Mouse (Mus musculus) frontal cortex, postnatal 25 days (tissue): ENCODE measurements around the gene Cd44.

ENCODE experiments used
- DNase-seq, 2 experiments: peaks; one replicate each; pipeline ENCODE4 v3.0.0; 2022; ENCODE audit warnings: low spot score in 2 of 2

Gene Cd44

DNA sequence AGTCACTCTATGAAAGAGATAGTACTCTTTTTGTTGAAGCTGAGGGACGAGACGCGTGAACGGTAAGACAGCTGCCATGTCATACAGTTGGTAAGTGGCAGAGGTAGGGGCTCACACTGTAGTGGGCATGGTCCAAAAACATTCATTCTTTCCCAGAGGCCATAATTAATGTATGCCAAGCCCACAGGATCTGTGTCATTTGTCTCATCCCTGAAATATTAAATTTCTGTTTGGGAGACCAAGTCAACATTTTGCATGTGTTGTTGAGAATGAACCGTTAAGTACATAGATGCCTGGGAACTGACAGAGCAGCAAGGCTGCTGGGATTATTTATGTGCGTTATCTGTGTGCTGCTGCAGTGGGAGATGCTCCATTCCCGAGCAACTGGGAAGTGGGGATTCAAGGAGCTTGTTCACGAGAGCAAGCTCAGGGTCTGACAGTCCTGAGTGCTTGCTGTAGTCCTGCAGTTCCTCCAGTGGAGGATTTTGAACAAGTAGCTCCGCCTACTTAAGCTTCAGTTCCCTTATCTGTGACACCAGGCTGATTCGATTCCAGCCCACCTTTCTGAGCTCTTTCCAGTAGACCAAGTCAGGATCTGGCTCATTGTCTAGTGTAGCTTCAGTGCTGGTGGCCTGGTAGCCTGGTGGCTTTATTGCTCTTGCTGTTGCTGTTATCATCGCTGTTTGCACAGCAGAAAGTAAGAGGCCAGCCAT lies 12.5 kb upstream of the Cd44 start:
- DNase-seq = no peak

DNA sequence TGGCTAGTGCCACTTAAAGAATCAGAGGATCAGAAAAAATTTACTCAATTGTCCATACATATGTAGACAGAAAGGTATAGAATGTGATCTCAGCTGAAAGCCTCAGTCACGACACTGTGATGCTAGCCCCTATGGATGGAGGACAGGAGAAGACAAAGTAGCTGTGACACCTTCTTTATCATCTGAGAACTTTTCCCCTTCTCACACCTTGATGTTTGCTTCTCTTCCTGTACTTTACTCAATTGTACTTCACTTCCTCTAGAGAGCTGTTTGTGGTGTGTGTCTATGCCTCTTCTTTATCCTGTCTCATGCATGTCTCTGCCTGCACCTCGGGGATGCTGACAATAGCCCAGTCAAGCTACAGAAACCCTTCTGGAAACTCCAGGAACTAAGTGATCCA lies 11.5 kb upstream of the Cd44 start:
- DNase-seq = no peak

DNA sequence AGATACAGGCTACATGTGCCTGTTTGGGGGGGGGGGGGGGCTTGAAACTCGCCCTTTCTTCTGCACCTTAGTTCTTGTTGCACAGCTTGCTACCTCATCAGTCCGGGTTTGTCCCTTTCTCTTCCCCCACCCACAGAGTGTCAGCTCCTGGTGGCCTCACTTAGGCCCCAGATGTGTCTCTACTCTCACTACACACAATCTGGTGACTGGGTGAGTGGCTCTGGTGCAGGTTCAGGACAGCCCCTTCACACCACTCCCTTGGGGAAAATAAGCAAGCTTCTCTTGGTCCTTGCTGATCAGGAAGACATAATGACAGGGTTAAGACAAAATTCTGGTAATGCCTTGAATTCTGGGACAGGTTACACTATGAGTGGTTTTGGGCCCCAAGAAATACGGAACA lies 11.0 kb upstream of the Cd44 start:
- no peak for DNase-seq

DNA sequence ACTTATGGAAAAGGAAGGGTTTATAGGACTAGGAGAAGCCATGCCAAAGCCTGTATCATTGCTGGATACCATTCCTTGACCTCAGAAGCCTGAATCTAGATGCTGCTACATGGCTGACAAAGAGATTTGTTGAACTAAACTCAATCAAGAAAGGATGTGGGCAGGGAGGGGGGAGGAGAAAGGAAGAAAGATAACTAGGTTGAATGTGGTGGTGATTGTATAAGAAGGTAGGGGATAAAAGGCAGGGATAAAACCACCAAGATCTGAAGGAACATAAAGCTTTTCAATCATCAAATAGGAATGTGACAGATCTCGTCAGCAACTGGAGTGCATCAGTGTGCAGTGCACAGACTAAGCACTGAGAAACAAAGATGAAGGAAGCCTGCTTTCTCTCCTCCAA lies 7.9 kb upstream of the Cd44 start:
- no peak for DNase-seq

DNA sequence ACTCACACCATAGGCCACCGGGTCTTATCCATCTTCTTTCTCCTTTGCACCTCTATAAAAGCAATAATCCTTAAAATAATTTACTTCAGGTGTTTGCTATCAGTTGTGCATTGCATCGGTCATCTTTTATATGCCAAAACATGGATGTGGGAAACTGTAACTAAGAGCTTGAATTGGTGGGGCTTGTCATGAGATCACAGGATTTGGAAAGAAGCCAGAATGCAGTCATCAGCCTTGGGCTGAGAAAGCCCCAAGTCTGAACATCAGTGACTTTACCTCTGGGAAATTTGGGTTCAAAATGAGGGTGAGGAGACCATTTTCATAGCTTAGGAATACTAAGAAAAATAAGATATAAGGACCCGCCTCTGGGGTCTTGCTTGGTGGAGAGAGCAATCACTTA lies 4.1 kb upstream of the Cd44 start:
- DNase-seq = no peak

DNA sequence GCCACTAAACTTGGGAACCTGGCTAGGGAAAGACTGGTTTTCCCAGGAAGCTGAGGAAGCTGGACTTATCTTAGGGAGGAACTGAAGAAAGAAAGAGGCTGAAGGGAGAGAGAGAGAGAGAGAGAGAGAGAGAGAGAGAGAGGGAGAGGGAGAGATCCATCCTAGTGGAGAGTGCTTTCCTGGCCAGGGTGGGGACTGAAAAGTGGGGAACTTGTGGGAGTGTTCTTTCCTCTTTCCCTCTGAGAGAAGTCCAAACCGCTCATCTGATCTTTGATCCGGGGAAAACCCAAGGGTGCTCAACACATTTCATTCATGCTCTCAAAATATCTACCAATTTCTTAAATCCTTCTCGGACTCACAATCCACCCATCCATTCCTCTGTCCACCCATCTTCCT lies 361 bp upstream of the Cd44 start:
- no peak for DNase-seq

DNA sequence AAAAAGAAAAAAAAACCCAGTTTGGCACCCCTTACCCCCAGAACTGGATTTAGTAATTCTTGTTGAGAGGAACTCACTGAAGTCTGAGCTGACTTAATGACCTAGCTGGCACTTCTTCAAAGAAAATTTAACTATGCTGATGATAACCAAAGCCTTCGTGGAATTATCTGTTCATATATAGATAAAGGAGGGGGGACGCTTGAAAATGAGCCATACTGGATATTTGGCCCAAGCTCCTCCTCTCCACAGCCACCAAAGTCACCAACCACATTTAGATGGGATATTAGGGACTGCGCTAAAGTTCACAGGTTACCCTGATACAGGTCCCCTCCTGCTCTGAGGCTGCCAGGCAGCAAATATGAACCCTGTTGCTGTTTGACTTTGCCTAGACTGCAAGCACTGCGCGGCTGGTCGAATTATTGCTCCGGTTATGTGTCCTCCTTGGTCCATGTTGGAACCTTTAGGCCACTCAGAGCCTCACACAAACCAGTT lies 1.2 kb downstream of the Cd44 start:
- DNase-seq = no peak

DNA sequence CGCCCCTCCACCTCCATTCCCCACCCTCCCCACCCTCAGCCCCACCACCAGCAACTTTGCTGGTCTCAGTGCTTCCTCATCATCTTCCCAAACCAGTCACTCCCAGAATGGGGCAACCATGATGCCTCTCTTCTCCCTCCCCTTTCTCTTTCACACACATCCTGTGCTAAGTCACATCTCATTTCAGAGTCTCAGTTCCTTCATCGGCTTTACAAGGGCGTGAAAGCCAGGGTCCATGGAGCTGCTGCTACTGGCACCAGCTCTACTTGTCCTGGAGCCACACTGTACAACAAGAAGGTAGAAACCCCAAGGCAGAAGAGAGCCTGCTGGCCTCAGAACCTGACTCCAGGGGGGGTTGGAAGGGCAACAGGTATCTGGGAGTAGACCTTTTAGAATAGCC lies 2.2 kb downstream of the Cd44 start:
- DNase-seq = no peak

DNA sequence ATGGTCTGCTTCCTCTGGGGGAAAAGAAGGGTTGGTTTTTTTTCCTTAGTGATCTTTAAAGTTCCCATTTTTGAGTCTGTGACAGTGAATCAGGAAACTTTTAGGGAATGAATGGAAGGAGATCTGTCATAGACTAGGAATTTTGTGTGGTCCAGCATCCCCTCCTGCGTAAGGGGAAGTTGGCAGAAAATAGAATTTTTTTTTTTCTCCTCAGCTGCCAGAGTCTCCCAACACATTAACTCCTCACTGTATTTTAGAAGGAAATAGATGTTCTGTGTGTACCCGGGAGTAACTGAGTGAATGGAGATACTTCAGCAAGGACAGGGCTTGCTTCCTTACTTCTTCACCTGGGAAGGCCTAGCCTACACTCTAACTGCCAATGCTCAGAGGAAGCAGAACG lies 2.9 kb downstream of the Cd44 start:
- DNase-seq = no peak

DNA sequence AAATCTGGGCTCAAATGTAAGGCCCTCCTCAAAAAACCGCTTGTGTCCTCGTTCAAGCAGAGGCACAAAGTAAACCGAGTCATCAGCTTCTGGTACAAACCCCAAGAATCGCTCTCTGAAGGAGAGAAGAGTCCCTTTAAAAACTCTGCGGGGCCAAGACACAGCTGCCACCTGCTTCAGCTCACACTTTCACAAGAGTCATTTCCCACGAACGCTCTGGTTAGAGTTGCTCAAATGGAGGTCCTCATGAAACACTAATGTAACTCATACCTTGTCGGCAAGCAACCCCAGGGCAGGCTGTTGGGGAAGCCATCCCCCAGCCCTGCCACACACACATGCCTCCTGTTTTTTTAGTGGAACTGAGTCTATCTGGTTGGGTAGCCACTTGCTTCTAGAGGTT lies 5.3 kb downstream of the Cd44 start:
- no peak for DNase-seq

DNA sequence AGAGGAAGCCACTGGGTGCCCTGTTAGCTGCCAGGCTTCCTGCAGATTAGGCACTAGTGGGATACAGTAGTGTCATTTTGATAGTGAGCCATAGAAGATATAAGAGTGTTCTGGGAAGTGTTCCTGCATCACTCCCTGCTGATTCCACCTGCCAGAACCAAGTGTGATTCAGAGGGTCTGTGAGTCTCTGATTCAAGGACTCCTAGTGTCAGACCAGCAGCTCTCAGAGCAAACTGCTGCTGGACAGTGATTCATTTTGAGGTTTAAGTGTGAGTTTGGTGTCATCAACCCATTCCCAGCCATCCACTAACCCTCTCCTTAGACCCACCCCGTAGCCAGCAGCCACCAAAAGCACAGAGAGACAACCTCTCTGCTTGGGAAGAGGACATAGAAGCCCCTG lies 6.3 kb downstream of the Cd44 start:
- no peak for DNase-seq

DNA sequence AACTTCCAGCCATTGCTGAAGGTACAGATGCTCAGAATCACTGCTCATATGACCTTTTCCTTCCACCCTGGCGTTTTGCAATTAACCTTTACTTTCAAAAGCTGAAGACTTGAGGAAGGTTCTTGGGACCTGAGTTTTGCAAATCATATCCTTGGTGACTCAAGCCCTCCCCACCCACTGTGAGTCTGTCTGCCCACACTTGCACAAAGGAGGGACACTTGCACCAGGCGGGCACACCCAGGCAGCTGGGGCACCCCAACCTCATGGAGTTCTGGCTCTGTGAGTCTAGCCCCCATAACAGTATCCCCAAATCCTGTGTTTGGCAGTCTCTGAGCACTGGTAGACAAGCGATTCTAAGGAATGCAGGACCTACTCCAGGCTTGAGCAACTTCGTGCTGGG lies 6.7 kb downstream of the Cd44 start:
- no peak for DNase-seq

DNA sequence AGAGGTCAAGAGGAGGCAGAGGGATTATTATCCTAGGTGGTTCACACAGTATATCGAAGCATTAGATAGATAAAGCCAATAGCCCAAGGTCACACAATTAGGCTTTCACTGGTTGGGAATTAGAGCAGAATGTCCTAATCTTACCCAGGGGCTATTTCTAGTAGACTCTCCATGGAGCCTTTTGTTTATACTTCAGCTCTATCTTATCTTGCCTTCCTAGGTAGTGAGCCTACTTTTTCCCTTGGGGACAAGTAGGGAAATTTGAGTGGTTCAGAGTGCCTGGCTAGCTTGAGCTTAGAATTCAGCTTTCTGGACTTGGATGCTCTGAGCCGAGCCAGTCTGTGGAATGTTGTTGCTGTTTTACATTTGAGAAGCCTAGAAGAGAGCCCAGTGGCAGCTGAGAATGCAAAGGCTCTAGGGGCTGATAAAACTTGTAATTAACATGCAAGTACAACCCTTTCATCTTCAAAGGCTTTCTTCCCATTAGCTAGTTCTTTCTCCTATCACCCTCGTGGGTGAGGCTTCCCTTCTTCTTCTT lies 12.7 kb downstream of the Cd44 start:
- DNase-seq = no peak

DNA sequence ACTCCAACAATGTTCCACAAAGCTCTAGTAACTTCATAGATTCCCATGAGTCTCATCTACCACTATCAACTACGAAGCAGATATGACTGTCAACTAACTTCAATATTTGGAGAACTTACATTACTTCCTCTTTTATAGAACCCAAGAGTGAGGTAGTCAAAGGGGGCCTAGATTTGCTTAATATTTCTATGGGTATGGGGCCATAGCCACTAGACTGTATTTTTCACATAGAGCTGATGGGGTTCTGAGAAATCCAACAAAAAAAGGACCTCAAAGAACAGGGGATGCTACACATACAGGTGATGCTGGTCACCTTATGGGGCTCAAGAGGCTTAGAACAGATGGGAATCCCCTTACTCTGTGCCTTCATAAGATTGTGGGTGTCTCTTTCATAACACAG lies 14.3 kb downstream of the Cd44 start:
- no peak for DNase-seq

DNA sequence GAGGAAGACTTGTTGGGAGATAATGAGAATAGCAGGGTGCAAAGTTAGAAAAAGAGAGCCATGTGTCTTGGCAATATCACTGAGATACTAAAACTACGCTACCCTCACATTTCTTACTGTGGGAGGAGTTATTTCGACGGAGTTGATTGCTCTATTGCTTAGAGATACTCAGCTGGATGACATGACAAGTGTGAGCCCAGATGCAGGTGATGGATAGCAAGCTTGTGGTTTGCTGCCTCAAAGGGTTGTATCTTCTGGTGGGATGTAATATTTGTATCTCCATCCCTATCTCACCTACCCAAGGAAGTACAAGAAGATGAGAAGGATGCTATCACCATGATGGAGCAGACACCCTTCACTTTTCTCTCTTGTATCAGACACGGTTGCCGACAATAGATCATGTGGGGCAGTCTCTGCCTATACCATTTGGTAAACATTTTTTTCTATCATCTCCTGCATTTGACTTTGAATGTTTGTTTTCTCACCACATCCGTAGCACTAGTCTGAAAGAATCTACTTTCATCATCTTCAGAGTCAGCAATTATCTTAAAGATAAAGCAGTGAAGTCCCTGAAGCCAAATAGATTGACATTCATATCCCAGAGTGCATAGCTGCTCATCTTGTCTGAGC lies 15.0 kb downstream of the Cd44 start:
- DNase-seq = no peak

DNA sequence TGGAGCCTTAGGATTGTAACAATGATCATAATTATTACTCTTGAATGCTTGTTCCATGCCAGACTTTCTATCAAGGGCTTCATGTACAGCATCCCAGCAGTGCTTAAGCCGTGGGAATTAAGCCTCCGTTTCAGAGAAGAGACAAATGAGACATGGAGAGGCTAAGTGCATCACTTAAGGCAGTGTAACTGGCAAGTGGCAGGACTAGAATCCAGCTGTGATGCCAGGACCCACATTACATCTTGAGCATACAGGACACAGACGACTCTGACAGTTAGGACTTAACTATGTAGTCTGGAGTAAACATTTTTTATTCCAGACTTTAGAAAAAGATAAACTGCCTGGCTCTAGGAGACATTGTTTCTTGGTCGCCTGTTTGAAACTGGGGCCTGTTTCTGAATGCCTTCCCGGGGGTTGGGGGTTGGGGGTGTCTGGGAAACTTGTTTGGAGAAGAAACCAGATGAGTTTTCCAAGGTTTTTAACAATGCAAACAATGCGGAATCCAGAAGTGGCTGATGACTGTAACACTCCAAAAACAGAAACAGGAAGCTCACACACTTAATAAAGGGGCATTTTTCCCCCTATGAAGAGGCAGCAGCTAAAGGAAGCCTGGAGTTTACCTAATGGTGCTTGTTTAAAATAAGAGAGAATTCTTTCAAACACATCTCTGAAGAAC lies 18.7 kb downstream of the Cd44 start:
- no peak for DNase-seq

DNA sequence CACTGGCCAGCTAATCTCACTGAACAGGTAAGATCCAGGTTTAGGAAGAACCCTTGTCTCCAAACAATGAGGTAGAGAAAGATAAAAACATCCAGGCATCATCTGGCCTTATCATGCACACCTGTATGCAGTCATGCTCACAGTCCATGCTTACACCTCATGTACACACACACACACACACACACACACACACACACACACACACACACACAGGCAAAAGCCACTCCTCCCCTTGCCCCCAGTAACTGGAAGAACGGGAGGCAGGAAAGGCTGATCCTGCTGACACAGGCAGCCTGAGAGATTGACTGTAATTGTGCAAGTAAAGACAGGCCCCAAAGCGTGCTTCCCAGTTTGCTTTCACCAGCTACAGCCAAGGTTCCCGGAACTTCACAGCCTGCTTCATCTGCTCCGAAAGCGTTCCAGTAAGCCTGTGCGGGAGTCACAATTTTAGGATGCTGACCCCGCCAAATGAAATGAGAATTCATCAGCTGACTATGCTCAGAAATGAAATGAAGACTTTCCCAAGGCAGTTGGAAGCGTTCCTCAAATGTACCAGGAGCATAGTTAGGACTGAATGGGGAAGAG lies 19.4 kb downstream of the Cd44 start:
- no peak for DNase-seq

DNA sequence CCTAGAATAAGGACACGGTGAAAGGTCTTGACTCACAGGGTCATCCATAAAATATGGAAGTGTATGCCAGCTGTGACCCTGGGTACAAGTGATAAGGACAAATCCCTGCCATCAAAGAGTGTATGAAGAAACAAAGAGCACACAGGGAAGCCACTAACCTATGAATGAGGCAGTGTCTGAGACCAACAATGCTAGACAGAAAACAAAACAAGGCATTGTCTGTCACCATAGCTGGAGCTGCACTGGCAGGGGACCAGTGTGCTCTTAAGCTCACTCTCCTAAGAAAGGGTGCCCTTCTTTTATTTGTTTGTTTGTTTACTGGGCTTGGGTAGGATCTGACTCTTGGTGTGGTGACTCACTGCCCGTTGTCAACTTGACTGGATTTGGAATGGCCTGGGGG lies 23.0 kb downstream of the Cd44 start:
- no peak for DNase-seq

DNA sequence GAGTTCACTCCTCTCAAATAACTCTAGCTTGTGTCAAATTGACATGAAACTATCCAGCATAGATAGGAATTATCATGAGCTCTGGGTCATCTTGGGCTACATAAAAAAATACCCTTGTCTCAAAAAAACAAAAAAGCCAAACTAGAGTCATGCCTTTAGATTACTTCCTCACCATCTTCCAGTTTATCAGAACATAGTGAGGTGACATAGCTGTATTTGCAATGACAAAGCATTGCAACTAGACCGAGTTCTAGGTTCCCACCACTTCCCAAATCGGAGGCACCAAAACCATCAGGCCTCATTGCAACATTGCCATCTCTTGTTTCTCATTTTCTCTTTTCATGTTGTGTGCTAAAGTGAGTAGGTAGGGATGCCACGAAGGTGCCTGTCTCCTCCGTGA lies 24.0 kb downstream of the Cd44 start:
- no peak for DNase-seq

DNA sequence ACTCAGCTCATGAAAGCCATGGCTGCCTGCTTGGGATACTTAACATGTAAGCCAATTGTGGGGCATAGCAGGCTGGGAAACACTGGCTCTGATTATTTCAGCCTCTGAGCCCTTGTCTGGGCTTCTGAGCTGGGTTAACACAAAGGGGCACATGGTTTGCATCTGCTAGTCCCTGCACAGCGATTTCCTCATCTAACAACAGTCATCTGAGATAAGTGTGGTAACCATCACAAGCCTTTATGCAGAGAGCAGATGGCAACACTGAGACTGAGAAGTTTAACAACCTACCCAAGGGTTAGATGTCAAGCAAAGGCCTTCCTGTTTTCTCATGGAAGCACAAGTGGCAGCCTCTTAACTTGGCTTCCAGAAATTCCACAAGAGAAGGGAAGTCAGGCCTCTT lies 25.3 kb downstream of the Cd44 start:
- no peak for DNase-seq

DNA sequence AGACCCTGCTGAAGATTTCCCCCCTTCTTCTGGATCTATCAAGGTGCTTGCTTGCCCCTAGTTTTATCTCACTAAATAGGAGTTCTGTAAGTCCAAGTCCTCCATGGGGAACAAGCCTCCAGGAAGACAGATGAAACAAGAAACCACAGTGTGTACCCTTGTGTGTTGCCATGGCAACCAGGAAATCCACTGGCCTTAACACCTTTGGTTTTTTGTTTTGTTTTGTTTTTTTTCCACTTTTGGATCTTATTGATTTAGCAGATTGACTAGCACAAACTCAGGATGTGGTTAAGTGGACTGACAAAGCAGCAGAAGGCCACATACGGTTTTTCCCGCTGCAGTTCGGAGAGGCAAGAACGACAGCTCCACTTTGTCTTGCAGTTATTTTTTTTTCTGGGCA lies 27.6 kb downstream of the Cd44 start:
- no peak for DNase-seq

DNA sequence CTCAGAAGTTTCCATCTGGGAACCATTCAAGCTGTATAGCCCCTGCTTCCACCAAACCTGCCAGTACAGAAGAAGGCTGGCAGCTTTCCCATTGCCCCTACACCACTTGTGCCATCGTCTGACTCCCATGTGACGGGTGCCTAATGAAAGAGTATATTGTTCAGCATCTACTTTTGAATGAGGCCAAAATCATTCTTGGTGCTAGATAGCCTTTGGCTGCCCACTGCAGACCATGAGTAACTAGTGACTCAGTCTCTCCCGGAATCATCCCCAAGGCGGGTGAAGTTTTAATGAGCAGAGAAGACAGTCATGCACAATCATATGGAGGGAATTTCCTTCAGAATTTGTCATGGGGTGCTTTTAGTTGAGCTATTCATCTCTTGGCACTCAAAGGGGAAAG lies 28.3 kb downstream of the Cd44 start:
- no peak for DNase-seq

DNA sequence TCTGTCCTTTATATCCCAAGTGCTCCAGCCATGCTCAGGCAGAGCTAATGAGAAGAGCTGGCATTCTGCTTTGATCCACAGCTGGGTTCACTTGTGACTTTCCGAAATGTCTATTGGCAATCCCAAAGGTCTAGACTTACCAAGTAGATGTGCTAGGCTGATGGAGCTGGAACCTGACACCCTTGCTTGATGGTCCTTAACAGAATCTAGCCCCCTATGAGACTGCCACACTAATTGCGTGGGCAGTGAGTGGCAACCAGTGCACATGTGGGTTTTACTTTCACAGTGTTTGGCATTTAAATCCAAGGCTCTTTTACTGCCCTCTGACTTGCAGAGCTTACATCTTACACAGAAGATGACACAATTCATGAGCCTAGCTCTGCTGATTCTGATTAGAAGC lies 29.0 kb downstream of the Cd44 start:
- DNase-seq = no peak
